Mouse (Mus musculus) embryo, embryonic 10 days (tissue): Measurements from ENCODE around the gene Ankle1.
"Not testable (repeated sequence)": the region's sequence is repeated elsewhere in the genome, so short reads cannot be mapped to it uniquely, and the experiment has no call there.

Source experiments
- DNase-seq: peaks from one replicate; pipeline ENCODE4 v3.0.0-alpha.2; 2015; ENCODE audit warnings: low spot score

Gene Ankle1

GRCm38 (mm10) chr8:71407441-71407840 is 1.6 kb downstream of the Ankle1 start:
- no peak for DNase-seq

GRCm38 (mm10) chr8:71408231-71408630 is 2.4 kb downstream of the Ankle1 start:
- DNase-seq, result no peak

GRCm38 (mm10) chr8:71411535-71412273 is 5.9 kb downstream of the Ankle1 start:
- no peak for DNase-seq

- DNase-seq, result no peak
Observed at GRCm38 (mm10) chr8:71422121-71422520, 16.3 kb downstream of the Ankle1 start.

- DNase-seq, result not testable (repeated sequence)
Observed at GRCm38 (mm10) chr8:71432935-71433334, 27.1 kb downstream of the Ankle1 start.

- no peak for DNase-seq
Observed at GRCm38 (mm10) chr8:71437041-71437440, 31.2 kb downstream of the Ankle1 start.

- peak; percentile 76 for DNase-seq
Observed at GRCm38 (mm10) chr8:71441404-71441803, 35.6 kb downstream of the Ankle1 start.

GRCm38 (mm10) chr8:71445096-71445495 is 39.3 kb downstream of the Ankle1 start:
- DNase-seq, result no peak

- no peak for DNase-seq
Observed at GRCm38 (mm10) chr8:71451337-71451736, 45.5 kb downstream of the Ankle1 start.

GRCm38 (mm10) chr8:71451777-71452176 is 46.0 kb downstream of the Ankle1 start:
- no peak for DNase-seq

GRCm38 (mm10) chr8:71452669-71453068 is 46.9 kb downstream of the Ankle1 start:
- DNase-seq, result no peak

- no peak for DNase-seq
Observed at GRCm38 (mm10) chr8:71454668-71455067, 48.9 kb downstream of the Ankle1 start.

- DNase-seq, result no peak
Observed at GRCm38 (mm10) chr8:71456906-71457305, 51.1 kb downstream of the Ankle1 start.

GRCm38 (mm10) chr8:71457659-71458270 is 52.0 kb downstream of the Ankle1 start:
- no peak for DNase-seq
